Mouse (Mus musculus) neural tube, embryonic 15.5 days (tissue): ENCODE measurements around the gene Olig2. TPM values are rescaled to one million over a fixed set of nuclear protein-coding genes. Genes with fewer than 3 reads are reported as not detected.

Experiments used
- ATAC-seq: fragments of 200-750 bp; cut with Nextera tagmentation; 2 replicates; pipeline ENCODE4 v1.8.0; 2017; ENCODE audit warnings: mild to moderate bottlenecking, moderate TSS enrichment, moderate library complexity; ENCODE audit not compliant: low FRiP score
- H3K27ac ChIP-seq: fragments of 300-500 bp; sonication (generic); replicated peaks from 2 replicates; pipeline ENCODE4 v1.5.1; 2015; ENCODE audit warnings: mild to moderate bottlenecking, inconsistent platforms
- H3K27me3 ChIP-seq: fragments of 300-500 bp; sonication (generic); replicated peaks from 2 replicates; pipeline ENCODE4 v1.6.1; 2015; ENCODE audit warnings: inconsistent platforms
- H3K36me3 ChIP-seq: fragments of 300-500 bp; sonication (generic); 2 replicates; pipeline ENCODE4 v1.6.1; 2015; ENCODE audit warnings: inconsistent platforms
- H3K4me1 ChIP-seq: fragments of 300-500 bp; sonication (generic); 2 replicates; pipeline ENCODE4 v1.6.1; 2015; ENCODE audit warnings: inconsistent platforms
- H3K4me2 ChIP-seq: fragments of 300-500 bp; sonication (generic); 2 replicates; pipeline ENCODE4 v1.6.1; 2015; ENCODE audit warnings: inconsistent platforms, mild to moderate bottlenecking, moderate library complexity
- H3K4me3 ChIP-seq: fragments of 300-500 bp; sonication (generic); replicated peaks from 2 replicates; pipeline ENCODE4 v1.5.1; 2015; ENCODE audit warnings: mild to moderate bottlenecking, inconsistent platforms
- H3K9ac ChIP-seq: fragments of 300-500 bp; sonication (generic); replicated peaks from 2 replicates; pipeline ENCODE4 v1.6.1; 2015; ENCODE audit warnings: mild to moderate bottlenecking, inconsistent platforms
- H3K9me3 ChIP-seq: fragments of 300-500 bp; sonication (generic); replicated peaks from 2 replicates; pipeline ENCODE4 v1.6.1; 2016; ENCODE audit warnings: inconsistent platforms
- WGBS: fragments of 180-500 bp; shearing (Covaris S2); methylation state at CpG from one replicate; pipeline ENCODE4 v1.1.7; 2015; ENCODE audit warnings: mixed read lengths; 5-methylcytosine and 5-hydroxymethylcytosine counted together
- polyA plus RNA-seq: library from polyadenylated mRNA; unstranded; fragments of >200 nt; fragmentation: Nextera tagmentation; extraction: Ambion mirVana; gene quantifications from 2 replicates; pipeline ENCODE4 v1.2.1, GENCODE M21; 2015

Olig2 gene
- polyA plus RNA-seq, 1 experiment from 2014 or later, result 9.9 TPM

DNA sequence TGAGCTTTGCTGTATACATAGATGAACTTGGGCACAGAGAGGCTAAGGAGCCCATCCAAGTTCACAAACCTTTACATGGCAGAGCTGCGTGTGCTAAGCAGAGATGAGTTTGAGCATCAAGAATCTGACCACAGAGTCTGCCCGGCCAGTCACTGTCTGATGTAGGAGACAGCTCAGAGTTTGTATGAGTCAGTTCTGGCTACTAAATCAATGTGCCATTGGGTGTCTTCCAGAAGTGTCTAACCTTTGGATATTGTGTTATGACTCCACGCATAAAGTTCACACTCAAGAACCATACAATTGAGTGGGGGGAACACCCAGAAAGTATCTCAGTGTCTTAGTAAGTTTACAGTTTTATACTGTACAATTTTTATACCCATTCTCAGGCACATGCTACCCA, 35.6 kb downstream of the Olig2 start:
- Histone ChIP-seq H3K4me2 (no peak overlapping the region), H3K27me3 (peaks cover 95% of the 10 kb centered on the region), H3K36me3 (no peaks in the 10 kb centered on the region), H3K4me3 (no peak overlapping the region), H3K4me1 (no peaks in the 10 kb centered on the region), H3K9ac (no peak overlapping the region), H3K27ac (no peak overlapping the region), H3K9me3 (no peaks in the 10 kb centered on the region)
- no peak for ATAC-seq
- WGBS, result 93% methylated on average over 3 of the region's 3 CpGs

GRCm38 (mm10) chr16:91262467-91263220, 37.4 kb downstream of the Olig2 start:
- Histone ChIP-seq H3K27ac (peak overlapping the region; percentile 54), H3K27me3 (peaks cover 95% of the 10 kb centered on the region)
- ATAC-seq, result peak; percentile 85

GRCm38 (mm10) chr16:91265972-91266371, 40.7 kb downstream of the Olig2 start:
- WGBS, result 69% methylated on average over 6 of the region's 6 CpGs
- ATAC-seq, result peak; percentile 40; the same call in 1 of the 2 replicates
- no peak overlapping the region for H3K9ac ChIP-seq
- no peak overlapping the region for H3K4me3 ChIP-seq
- H3K9me3 ChIP-seq, result no peaks in the 10 kb centered on the region
- no peaks in the 10 kb centered on the region for H3K36me3 ChIP-seq
- H3K27me3 ChIP-seq, result peaks cover 95% of the 10 kb centered on the region
- H3K27ac ChIP-seq, result no peak overlapping the region
- H3K4me2 ChIP-seq, result no peak overlapping the region
- H3K4me1 ChIP-seq, result peaks cover 20% of the 10 kb centered on the region

More at GRCm38 (mm10) chr16:91262467-91263220, 37.4 kb downstream of the Olig2 start:
- no peaks in the 10 kb centered on the region for H3K4me1 ChIP-seq
- H3K4me3 ChIP-seq, result no peak overlapping the region
- H3K4me2 ChIP-seq, result no peak overlapping the region
- H3K9ac ChIP-seq, result no peak overlapping the region
- H3K36me3 ChIP-seq, result no peaks in the 10 kb centered on the region
- 32% methylated on average over 12 of the region's 12 CpGs for WGBS
- H3K9me3 ChIP-seq, result no peaks in the 10 kb centered on the region

DNA sequence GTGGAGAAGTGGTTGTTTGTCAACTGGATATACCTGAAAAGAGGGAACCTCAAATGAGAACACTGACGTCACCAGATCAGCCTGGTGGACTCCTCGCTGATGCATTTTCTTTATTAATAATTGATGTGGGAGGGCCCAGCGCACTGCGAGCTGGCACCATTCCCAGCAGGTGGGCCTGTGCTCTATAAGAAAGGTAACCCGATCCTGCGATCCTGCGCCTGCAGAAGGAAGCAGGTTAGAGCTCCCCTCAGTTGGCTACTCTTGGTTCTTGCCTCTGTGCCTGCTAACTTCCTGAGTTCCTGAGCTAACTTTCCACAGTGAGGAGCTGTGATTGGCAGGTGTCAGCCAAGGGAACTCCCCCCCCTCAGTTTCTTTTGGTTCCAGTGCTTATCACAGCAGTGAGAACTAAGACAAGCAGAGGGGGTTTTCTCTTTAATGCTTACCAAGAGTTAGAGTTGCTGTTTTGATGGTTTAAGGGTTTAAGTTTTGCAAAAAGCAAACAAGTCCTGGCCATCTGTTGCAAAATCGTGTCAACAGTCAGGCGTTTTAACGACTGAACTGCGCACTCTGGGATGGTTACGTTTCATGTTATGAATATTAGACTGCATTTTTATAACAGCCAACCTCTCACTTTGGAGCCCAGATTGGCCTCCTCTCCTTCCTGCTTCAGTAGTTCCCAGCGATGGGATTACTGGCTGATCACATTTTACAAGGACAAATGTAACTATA, 43.6 kb downstream of the Olig2 start:
- H3K4me2 ChIP-seq, result peak overlapping the region; percentile 69
- H3K4me3 ChIP-seq, result peak overlapping the region; percentile 40
- 6% methylated on average over 13 of the region's 13 CpGs for WGBS
- no peaks in the 10 kb centered on the region for H3K36me3 ChIP-seq
- ATAC-seq, result no peak
- H3K9ac ChIP-seq, result no peak overlapping the region
- H3K27me3 ChIP-seq, result peaks cover 97% of the 10 kb centered on the region
- H3K4me1 ChIP-seq, result peaks cover 23% of the 10 kb centered on the region
- H3K27ac ChIP-seq, result no peak overlapping the region
- no peaks in the 10 kb centered on the region for H3K9me3 ChIP-seq

DNA sequence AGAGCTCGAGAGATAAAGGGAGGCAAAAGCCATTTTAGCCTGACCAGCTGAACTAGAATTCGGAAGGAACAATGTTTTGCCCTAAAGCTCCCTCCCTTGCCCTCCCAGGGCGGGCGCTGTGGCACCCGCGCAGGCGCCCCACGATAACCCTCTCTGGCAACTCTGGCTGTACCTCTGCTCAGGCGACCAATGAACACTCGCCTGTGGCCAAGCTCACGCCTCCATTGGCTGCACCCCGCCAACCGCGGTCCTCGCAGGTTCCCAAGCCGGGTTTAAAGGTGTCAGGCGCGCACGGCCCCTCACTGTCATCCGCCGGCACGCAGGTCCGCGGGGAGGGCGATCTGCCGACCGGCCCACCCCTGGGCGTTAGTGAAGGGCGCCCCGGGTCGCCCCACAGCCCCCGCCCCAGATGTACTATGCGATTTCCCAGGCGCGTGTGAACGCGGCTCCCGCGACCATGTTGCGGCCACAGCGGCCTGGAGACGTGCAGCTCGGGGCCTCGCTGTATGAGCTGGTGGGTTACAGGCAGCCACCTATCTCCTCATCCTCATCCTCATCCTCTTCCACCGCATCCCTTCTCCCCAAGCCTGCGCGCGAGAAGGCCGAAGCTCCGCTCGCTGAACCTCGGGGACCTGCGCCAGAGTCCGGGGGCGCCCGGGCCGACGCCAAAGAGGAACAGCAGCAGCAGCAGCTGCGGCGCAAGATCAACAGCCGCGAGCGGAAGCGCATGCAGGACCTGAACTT, 44.4 kb downstream of the Olig2 start, which contains the start of gene Olig1:
Gene Olig1 (plus strand): TSS at position 305 of the 744 bp plus-strand sequence.
- Histone ChIP-seq H3K36me3 (no peaks in the 10 kb centered on the region), H3K9ac (peak within 1 kb of the TSS; percentile 28; the same call in 1 of the 2 replicates), H3K4me1 (peaks cover 23% of the 10 kb centered on the region), H3K4me2 (peak within 1 kb of the TSS; percentile 69), H3K27ac (peak within 1 kb of the TSS; percentile 37; the same call in 1 of the 2 replicates), H3K27me3 (peaks cover 97% of the 10 kb centered on the region), H3K9me3 (no peaks in the 10 kb centered on the region), H3K4me3 (peak within 1 kb of the TSS; percentile 40)
- ATAC-seq, result peak; percentile 89
- under 1% methylated on average over 60 of the region's 64 CpGs for WGBS

DNA sequence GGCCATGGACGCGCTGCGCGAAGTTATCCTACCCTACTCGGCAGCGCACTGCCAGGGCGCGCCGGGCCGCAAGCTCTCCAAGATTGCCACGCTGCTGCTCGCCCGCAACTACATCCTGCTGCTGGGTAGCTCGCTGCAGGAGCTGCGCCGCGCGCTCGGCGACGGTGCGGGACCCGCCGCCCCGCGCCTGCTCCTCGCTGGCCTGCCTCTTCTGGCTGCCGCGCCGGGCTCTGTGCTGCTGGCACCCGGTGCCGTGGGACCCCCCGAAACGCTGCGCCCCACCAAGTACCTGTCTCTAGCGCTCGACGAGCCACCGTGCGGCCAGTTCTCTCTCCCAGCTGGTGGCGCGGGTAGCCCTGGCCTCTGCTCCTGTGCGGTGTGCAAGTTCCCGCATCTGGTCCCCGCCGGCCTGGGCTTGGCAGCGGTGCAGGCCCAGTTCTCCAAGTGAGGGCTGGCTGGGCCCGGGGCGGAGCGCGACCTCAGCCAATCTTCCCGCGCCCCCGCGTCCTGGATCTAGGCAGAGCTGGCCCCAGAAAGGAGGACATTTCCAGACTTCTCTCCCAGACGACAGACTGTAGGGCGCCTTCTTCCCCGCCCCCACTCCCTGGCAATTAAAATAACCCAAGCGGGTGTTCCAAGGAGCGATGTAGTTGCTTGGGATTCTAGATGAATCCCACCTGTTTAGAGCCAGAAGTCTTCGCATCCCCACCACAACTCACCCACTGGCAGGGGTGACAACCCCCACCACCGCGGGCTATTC, 45.1 kb downstream of the Olig2 start:
- Histone ChIP-seq H3K9ac (peak overlapping the region; percentile 28; the same call in 1 of the 2 replicates), H3K4me1 (peaks cover 23% of the 10 kb centered on the region), H3K27me3 (peaks cover 99% of the 10 kb centered on the region), H3K36me3 (no peaks in the 10 kb centered on the region), H3K27ac (peak overlapping the region; percentile 37; the same call in 1 of the 2 replicates), H3K9me3 (no peaks in the 10 kb centered on the region), H3K4me3 (peak overlapping the region; percentile 40), H3K4me2 (peak overlapping the region; percentile 69)
- WGBS, result under 1% methylated on average over 63 of the region's 63 CpGs
- no peak; the same call in 1 of the 2 replicates for ATAC-seq

DNA sequence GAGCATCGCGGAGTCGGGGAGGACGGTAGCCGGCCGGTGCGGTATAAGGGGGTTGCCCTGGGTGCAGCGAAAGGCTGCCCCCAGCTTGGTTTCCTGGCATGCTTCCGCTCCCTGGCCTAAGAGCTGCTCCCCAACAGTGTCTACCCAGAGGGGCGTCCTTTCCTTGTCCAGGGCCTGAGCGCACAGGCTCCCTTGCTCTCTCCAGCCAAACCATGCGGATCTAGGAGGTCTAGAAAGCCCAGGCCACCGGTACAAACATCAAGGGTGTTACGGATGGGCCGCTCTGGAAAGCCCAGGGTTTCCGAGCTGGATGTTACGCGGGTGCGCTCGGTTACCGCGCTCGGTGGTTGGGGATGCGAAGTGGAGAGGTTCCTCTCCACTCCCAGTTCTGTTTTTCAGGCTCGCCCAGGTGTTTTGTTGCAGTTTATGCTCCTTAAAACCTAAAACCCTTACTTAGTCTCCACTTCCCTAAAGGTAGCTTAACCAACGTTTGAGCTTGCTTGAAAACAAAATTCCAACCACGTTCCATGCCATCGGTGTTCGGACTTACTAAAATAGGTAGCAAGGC, 45.8 kb downstream of the Olig2 start:
- Histone ChIP-seq H3K4me2 (peak overlapping the region; percentile 69), H3K27ac (0 out of 2 replicates have a peak overlapping the region, but pooled peaks have one; percentile 9), H3K4me3 (peak overlapping the region; percentile 40), H3K27me3 (peaks cover 99% of the 10 kb centered on the region), H3K9me3 (no peaks in the 10 kb centered on the region), H3K4me1 (peaks cover 23% of the 10 kb centered on the region), H3K9ac (no peak overlapping the region), H3K36me3 (no peaks in the 10 kb centered on the region)
- WGBS, result under 1% methylated on average over 29 of the region's 29 CpGs
- no peak for ATAC-seq

DNA sequence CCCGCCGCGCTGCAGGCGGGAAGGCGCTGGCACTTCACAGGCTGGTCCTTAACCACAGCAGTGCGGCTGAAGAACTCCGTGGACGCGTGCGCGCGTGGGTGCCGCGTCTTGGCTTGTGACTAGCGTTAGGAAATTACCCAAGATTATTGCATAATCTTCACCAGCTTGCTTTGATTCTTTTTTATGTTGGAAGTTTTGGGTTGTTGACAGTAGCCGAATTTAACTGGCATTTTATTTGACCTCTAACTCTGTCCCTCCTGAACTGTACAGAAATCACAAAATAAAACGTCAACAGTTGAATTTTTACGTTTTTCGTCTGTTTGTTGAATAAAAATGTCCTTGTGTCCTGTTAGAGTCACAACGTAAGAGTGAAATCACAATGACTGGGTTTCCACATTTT, 46.4 kb downstream of the Olig2 start:
- no peak for ATAC-seq
- no peak overlapping the region for H3K9ac ChIP-seq
- H3K4me3 ChIP-seq, result peak overlapping the region; percentile 40
- no peaks in the 10 kb centered on the region for H3K36me3 ChIP-seq
- no peak overlapping the region for H3K27ac ChIP-seq
- 2% methylated on average over 20 of the region's 20 CpGs for WGBS
- no peaks in the 10 kb centered on the region for H3K9me3 ChIP-seq
- H3K4me2 ChIP-seq, result no peak overlapping the region
- peaks cover 23% of the 10 kb centered on the region for H3K4me1 ChIP-seq
- peaks cover 99% of the 10 kb centered on the region for H3K27me3 ChIP-seq
